Mouse (Mus musculus): ENCODE data around the gene Lrrc45.
"Not testable (repeated sequence)": the region's sequence is repeated elsewhere in the genome, so short reads cannot be mapped to it uniquely, and the experiment has no call there.

Lrrc45 gene

DNA sequence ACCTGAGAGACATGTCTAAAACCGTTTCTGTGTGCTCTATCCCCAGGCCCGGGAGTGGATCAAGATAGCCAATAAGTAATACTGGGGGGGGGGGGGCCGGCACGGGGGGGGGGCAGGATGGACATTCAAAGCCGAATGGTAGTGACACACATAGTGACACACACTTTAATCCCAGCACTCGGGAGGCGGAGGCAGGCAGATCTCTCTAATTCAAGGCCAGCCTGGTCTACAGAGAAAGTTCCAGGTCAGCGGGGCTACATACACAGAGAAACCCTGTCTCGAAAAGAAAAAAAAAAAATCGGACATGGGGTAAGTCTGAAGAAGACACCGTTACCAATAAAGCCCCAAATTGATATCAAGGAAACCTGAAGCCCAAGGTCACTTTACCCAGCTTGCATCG is 13.8 kb downstream of the Lrrc45 start:
- DNase-seq (ENCODE audit: low spot score) = no peak

GRCm38 (mm10) chr11:120728530-120729240 is 15.0 kb downstream of the Lrrc45 start:
- no peak for DNase-seq (ENCODE audit: low spot score)

DNA sequence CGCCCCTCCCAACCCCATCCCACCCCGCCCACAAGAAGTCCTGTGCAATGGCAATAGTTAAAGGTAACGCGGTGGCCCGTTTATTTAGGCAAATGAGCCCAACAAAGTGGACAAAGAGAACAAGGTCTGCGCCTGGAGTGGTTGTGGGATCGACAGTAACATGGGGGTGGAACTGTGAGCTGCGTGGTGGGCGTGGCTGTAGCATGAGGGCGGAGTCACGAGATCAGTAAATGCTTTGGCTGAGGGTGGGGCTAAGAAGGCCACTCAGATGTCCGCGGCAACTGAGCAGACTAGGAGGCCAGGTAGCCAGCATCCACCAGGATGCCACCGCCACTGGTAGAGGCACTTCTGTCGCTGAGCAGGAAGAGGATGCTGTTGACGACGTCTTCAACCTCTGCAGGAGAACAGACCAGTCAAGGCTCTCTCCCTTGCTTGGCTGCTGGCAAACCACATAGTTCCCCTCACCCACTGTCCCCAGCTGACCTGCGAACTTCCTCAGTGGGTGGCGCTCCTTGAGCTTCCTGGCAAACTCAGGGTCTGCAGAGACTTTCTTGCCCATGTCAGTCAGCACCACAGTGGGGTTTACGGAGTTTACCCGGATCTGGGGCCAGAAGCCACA is 15.8 kb downstream of the Lrrc45 start:
- peak; percentile 80 for DNase-seq (ENCODE audit: low spot score)

DNA sequence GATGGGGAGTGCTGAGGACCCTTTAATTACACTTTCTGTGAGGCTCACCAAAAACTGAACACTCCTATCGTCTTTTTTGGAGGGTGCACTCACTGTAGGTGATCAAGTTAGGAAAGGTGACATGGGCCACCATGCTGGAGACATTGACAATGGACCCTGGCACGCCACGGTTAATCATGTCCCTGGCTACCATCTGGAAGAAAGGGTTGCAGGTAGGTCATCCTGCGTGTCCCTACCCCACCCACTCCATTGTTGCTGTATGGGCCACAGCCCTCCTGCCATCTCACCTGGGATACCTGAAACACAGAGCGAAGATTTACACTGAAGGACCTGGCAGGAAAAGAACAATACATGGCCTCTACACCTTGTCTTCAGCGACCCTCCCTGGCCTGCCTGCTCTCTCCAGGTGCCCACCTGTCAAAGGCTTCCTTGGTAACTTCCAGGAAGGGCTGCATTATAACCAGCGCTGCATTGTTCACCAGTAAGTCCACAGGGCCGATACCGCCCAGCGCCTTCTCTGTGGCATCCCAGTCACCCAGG is 16.7 kb downstream of the Lrrc45 start:
- DNase-seq (ENCODE audit: low spot score) = no peak

DNA sequence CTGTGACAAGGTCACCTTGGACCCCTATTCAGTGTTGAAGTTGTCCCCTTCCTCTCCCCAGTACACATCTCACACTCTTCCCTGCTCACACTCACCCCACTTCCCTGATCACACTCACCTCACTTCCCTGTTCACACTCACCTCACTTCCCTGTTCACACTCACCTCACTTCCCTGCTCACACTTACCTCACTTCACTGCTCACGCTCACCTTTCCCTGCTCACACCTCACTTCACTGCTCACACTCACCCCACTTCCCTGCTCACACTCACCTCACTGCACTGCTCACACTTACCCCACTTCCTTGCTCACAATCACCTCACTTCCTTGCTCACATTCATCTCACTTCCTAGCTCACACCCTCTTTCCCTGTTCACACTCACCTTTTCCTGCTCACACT is 17.7 kb downstream of the Lrrc45 start:
- no peak for DNase-seq (ENCODE audit: low spot score)

- DNase-seq (ENCODE audit: low spot score) = peak; percentile 83
These were observed 18.3 kb downstream of the Lrrc45 start, which contains the start of gene Cbr2 for GRCm38 (mm10) chr11:120731858-120732680. Gene Cbr2, minus strand, starts transcription at chr11:120732114.

DNA sequence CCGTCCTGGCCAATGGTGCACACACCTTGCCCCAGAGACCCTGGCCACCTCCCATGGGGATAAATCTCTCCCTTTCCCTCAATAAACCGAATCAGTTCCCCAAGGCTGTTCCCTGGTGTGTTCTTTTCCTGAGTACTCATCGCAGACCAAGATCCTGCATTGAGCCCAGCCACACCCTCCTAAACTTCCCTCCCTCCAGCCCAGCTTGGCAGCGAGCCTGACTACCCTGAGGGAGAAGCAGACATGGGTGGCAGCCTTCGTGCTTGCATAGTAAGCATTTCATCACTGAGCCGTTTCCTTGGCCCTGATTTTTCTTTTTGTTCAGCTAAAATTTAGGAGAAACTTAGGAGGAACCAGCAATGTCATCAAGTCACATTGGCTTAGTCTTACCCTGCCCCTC is 19.8 kb downstream of the Lrrc45 start:
- peak; percentile 83 for DNase-seq (ENCODE audit: low spot score)

DNA sequence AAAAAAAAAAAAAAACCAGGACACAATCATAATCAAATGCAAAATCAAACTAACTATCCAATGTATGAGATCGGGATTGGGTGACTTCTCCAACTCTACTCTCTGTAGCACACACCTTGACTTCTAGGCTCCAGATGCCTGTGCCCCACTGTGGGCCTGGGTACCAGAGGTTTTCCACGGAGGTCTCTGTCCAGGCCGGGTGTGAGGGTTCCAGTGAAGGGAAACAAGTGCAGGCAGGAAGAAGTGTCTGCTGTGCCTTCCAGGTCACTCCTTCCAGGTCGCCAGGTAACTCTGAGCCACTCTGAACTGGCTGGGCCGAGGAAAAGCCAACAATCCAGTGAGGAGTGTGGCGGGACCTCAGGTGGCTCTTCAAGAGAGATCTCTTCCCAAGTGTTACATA is 22.7 kb downstream of the Lrrc45 start:
- DNase-seq (ENCODE audit: low spot score) = no peak

DNA sequence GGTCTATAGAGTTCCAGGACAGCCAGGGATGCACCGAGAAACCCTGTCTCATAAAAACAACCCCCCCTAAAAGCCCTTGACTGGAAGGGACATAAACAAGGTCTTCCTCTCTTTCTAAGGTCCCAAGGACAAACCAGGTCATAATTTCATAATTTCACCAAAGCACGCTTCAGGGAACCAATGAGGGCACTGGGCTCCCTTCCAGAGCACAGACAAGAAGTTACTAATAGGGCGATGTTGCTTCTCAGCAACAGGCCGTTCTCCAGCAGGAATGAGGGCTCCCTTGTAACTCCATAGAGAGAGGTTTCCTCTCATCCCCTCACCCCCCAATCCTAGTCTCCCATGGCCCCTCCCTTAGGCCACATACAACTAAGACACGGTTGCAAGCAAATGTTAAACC is 27.3 kb downstream of the Lrrc45 start:
- DNase-seq (ENCODE audit: low spot score) = no peak

DNA sequence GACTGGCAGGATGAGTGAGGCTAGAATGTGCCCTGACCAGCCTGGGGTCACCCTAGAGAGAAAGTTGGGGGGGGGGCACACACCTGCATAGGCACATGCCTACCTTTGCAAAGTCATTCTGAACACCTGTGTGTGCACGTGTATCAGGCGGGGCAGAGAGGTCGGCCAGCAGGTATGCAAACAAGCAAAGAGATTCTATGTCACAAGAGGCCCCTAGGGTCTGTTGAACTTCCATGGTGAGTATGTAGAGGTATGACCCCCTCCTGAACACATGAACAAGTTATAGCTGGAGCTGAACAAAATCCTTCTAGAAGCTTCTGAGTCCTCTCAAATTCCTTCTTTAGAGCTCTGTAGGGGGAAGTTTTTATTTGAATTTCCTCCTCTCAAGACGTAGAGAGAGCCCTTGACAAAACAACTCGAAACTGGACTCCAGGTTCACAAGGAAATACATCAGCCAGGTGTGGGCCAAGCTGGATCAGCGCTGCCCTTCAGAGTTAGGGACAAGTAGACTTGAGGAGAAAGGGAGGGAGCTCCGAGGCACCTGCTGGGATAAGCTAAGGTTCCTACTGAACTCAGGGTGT is 30.5 kb downstream of the Lrrc45 start:
- DNase-seq (ENCODE audit: low spot score) = peak; percentile 91

DNA sequence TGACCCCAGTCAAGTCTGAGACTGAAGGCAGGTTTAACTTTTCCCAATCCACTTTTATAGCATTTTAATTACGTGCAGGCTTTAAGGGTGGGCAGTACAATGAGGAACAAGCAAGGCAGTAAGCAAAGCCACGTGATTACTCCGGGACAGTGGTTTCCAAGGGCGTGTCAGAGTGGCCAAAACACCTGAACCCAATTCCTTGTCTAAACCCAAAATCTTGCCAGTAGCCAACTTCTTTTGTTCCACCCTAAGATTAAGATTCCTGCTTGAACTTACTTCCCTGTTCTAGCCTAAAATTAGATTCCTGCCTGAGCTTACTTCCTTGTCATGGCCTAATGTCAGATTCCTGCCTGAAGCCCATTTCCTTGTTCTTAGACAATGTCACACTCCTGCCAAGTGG is 34.2 kb downstream of the Lrrc45 start:
- DNase-seq (ENCODE audit: low spot score) = no peak

DNA sequence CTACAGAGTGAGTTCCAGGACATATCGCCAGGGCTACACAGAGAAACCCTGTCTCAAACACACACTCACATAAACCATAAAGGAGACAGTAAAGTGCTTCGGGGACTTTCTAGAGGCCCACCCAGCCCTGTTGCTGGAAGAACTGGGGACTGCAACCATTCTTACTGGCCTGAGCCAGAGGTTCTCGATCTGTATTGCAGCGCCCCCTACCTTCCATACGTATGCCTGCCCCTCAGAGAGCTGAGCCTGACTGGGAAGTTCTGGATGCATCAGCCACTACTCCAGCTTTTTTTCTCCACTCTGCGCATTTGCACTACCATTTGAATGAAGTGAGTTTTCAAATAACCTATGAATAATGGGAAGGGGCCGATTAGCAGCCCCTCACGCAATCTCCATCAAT is 35.7 kb downstream of the Lrrc45 start:
- DNase-seq (ENCODE audit: low spot score) = no peak

DNA sequence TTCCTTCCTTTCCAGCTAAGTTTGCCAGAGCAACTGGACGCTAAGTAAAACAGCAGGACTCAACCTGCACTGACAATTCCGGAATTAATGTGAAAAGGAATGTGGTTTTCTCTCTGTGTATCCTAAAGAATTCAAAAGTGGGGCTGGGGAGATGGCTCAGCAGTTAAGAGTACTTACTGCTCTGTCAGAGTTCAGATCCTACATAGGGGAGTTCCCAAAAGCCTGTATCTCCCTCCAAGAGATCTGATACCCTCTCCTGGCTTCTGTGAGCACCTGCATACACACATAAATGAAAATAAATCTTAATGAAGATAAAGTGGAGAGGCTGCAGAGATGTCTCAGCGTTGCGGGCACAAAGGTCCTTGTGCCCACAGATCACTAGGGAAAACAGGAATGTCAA is 37.9 kb downstream of the Lrrc45 start:
- no peak for DNase-seq (ENCODE audit: low spot score)

DNA sequence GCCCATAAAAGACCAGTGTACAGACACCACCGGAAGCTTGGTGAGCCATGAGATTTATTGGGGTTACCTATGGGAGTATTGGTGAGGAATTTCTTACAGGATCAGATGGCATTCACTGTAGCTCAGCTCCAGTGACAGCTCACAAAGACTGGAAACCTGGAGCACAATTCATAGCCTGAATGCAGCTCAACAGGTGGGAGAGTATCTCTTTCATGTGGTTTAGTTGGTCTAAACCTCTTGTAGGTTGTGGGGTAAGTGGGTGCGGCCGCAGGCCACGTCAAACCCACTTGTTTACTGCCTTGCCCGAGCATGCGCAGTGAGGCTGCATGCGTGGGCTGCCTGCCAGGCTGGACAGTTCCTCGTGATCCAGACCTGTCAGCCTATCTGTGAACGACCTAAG is 46.5 kb downstream of the Lrrc45 start:
- DNase-seq (ENCODE audit: low spot score) = no peak

DNA sequence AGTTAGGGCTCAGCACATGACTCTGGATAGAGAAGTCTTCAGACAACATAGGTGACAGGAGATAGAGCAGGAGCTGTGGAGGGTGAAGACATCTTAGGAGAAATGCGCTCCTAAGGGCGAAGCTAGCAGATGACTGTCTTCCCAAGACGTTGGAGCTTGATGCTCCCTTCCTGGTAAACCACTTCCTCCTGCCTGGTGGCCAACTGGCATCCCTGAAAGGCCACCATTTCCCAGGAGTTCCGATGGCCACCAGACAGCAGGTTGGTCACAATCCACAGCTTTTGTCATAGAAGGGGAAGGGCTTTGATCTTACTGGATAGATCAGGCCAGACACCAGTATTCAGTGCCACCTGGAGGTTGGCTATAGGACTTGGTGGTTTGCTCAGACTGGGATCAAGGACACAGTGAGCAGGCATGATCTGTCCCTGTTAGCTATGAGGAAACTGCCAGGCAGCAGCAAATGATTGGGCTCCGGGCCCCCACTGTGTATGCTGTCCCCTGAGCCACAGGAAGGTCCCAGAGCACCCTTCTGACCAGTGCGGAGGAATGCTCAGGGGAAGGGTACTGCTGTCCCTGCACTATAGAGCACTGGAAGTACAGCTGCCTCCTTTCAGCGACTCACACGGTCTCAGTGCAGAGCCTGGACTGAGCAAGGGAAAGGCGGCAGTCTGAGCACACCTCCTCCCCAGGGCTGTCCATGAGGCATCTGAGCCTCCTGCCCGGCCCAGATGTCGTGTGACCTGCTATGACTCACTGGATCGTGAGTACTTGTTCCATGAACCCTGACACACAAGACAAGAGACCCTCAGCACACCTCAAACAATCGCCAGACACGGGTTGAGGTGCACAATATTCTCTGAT is 48.3 kb downstream of the Lrrc45 start:
- no peak for DNase-seq (ENCODE audit: low spot score)

DNA sequence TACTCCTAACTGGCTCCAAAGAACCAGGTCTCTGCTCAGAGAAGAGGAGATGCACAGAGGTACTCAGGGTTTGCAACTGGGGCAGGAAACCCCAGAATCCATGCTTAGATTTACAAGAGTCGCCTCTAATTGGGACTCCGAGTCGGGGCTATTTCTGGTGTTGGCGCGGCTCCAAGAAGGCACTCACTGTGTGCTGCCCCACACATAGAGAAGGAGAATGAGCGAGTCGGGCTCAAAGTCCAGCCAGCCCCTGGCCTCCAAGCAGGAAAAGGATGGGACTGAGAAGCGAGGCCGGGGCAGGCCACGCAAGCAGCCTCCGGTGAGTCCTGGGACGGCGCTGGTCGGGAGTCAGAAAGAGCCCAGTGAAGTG is 48.9 kb downstream of the Lrrc45 start, which contains the start of gene Hmga1b:
Gene Hmga1b, plus strand, starts transcription at position 123 of the 370 bp plus-strand sequence.
- not testable (repeated sequence) for DNase-seq (ENCODE audit: low spot score)

GRCm38 (mm10) chr11:120763121-120763999 is 49.6 kb downstream of the Lrrc45 start:
- not testable (repeated sequence) for DNase-seq (ENCODE audit: low spot score)

DNA sequence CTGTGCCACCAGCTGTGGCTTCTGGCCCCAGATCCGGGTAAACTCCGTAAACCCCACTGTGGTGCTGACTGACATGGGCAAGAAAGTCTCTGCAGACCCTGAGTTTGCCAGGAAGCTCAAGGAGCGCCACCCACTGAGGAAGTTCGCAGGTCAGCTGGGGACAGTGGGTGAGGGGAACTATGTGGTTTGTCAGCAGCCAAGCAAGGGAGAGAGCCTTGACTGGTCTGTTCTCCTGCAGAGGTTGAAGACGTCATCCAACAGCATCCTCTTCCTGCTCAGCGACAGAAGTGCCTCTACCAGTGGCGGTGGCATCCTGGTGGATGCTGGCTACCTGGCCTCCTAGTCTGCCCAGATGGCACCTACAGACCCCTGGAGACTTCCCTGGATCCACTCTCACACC is 53.3 kb downstream of the Lrrc45 start:
- DNase-seq (ENCODE audit: low spot score) = not testable (repeated sequence)

DNA sequence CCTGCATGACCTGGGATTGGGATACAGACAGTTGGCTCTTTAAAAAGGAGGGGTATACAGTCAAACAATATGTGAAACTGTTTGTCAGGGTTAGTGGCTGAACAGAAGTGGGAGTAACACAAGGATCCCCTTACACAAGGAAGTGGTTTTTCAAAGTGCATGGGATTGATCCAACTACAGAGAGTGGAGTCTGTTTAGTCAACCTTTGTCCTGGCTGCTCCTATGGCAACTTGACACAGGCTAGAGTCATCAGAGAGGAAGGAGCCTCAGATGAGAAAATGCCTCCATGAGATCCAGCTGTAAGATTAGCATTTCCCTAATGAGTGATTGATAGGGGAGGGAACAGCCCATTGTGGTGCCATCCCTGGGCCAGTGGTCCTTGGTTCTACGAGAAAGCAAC is 54.5 kb downstream of the Lrrc45 start:
- peak; percentile 34 for DNase-seq (ENCODE audit: low spot score)
